Mouse (Mus musculus) midbrain, embryonic 16.5 days (tissue): ENCODE measurements at regions not wholly inside any gene's neighbourhood (a gene's known extent, or its start where the extent isn't known, plus 50 kb on each side); places are given as distances from the start of the nearest gene placed in this dataset.
"Not testable (repeated sequence)": the region's sequence is repeated elsewhere in the genome, so short reads cannot be mapped to it uniquely, and the experiment has no call there.

ENCODE experiments used
- ATAC-seq: fragments of 200-750 bp; cut with Nextera tagmentation; 2 replicates; pipeline ENCODE4 v1.8.0; 2017; ENCODE audit warnings: moderate TSS enrichment
- H3K27ac ChIP-seq: fragments of 300-500 bp; sonication (generic); 2 replicates; pipeline ENCODE4 v1.5.1; 2014; ENCODE audit warnings: mild to moderate bottlenecking, low read length, mixed read lengths
- H3K27me3 ChIP-seq: fragments of 300-500 bp; sonication (generic); 2 replicates; pipeline ENCODE4 v1.6.1; 2014; ENCODE audit warnings: low read depth, low read length, mixed read lengths; ENCODE audit not compliant: control insufficient read depth, insufficient read depth
- H3K36me3 ChIP-seq: fragments of 300-500 bp; sonication (generic); 2 replicates; pipeline ENCODE4 v1.6.1; 2014; ENCODE audit warnings: mild to moderate bottlenecking, low read length, moderate library complexity, mixed read lengths; ENCODE audit not compliant: control insufficient read depth, insufficient read depth
- H3K4me1 ChIP-seq: fragments of 300-500 bp; sonication (generic); 2 replicates; pipeline ENCODE4 v1.6.1; 2014; ENCODE audit warnings: mild to moderate bottlenecking, low read length, mixed read lengths; ENCODE audit not compliant: control insufficient read depth, insufficient read depth
- H3K4me2 ChIP-seq: fragments of 300-500 bp; sonication (generic); 2 replicates; pipeline ENCODE4 v1.6.1; 2014; ENCODE audit warnings: mild to moderate bottlenecking, low read length, mixed read lengths
- H3K4me3 ChIP-seq: fragments of 300-500 bp; sonication (generic); 2 replicates; pipeline ENCODE4 v1.5.1; 2014; ENCODE audit warnings: low read depth, mild to moderate bottlenecking, low read length, moderate library complexity, mixed read lengths
- H3K9ac ChIP-seq: fragments of 300-500 bp; sonication (generic); 2 replicates; pipeline ENCODE4 v1.6.1; 2014; ENCODE audit warnings: low read depth, low read length, mixed read lengths
- H3K9me3 ChIP-seq: fragments of 300-500 bp; sonication (generic); replicated peaks from 2 replicates; pipeline ENCODE4 v1.6.1; 2014; ENCODE audit warnings: mild to moderate bottlenecking, low read length, mixed read lengths; ENCODE audit not compliant: control insufficient read depth, poor library complexity, severe bottlenecking
- WGBS: fragments of 180-500 bp; shearing (Covaris S2); extraction: QIAGEN DNeasy Blood & Tissue Kit; methylation state at CpG from one replicate; pipeline ENCODE4 v1.1.7; 2014; 5-methylcytosine and 5-hydroxymethylcytosine counted together

- H3K4me3 ChIP-seq, result no peak overlapping the region
- no peaks in the 10 kb centered on the region for H3K36me3 ChIP-seq
- H3K9ac ChIP-seq, result no peak overlapping the region
- H3K4me2 ChIP-seq, result no peak overlapping the region
- H3K27me3 ChIP-seq, result no peaks in the 10 kb centered on the region
- 70% methylated on average over 7 of the region's 7 CpGs for WGBS
- no peak for ATAC-seq
- no peaks in the 10 kb centered on the region for H3K9me3 ChIP-seq
- H3K4me1 ChIP-seq, result no peaks in the 10 kb centered on the region
- no peak overlapping the region for H3K27ac ChIP-seq
Observed at GRCm38 (mm10) chr10:10205805-10206520, 266.2 kb downstream of the Adgb start.

GRCm38 (mm10) chr10:10203982-10204381 lies 268.1 kb downstream of the Adgb start:
- Histone ChIP-seq H3K4me1 (no peaks in the 10 kb centered on the region), H3K27ac (no peak overlapping the region), H3K4me2 (no peak overlapping the region), H3K9me3 (no peaks in the 10 kb centered on the region), H3K36me3 (no peaks in the 10 kb centered on the region), H3K4me3 (no peak overlapping the region), H3K9ac (no peak overlapping the region), H3K27me3 (no peaks in the 10 kb centered on the region)
- WGBS, result 86% methylated on average over 7 of the region's 7 CpGs
- ATAC-seq, result no peak

DNA sequence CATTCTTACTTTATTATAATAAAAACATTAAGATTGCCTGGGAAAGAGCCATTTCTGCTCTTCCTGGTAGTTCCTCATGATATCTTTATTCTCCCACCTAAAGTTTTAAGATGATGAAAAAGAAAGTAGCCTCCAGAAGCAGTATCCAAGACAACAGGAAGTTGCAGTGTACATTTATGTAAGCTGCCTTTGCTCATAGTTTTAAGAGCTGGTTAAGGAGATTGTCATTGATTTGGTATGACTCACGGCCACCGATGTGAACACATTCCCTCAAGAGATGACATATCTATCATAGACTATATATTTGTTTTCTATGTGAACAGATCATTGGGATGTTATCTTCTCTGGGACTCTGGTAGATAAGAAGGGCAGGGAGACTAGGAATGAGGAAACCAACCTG lies 281.8 kb downstream of the Adgb start:
- Histone ChIP-seq H3K4me2 (no peak overlapping the region), H3K27ac (no peak overlapping the region), H3K9me3 (no peaks in the 10 kb centered on the region), H3K4me3 (no peak overlapping the region), H3K4me1 (no peaks in the 10 kb centered on the region), H3K27me3 (no peaks in the 10 kb centered on the region), H3K9ac (no peak overlapping the region), H3K36me3 (no peaks in the 10 kb centered on the region)
- 93% methylated on average over 2 of the region's 2 CpGs for WGBS
- ATAC-seq, result no peak

GRCm38 (mm10) chr10:10188113-10188512 lies 284.0 kb downstream of the Adgb start:
- no peaks in the 10 kb centered on the region for H3K9me3 ChIP-seq
- no peaks in the 10 kb centered on the region for H3K36me3 ChIP-seq
- H3K4me1 ChIP-seq, result no peaks in the 10 kb centered on the region; the same call in 1 of the 2 replicates
- H3K27ac ChIP-seq, result no peak overlapping the region
- 56% methylated on average over 5 of the region's 5 CpGs for WGBS
- H3K4me3 ChIP-seq, result no peak overlapping the region
- H3K4me2 ChIP-seq, result no peak overlapping the region
- H3K9ac ChIP-seq, result no peak overlapping the region
- no peak for ATAC-seq
- no peaks in the 10 kb centered on the region for H3K27me3 ChIP-seq

GRCm38 (mm10) chr10:10186721-10187120 lies 285.4 kb downstream of the Adgb start:
- Histone ChIP-seq H3K4me3 (no peak overlapping the region), H3K4me1 (no peaks in the 10 kb centered on the region; the same call in 1 of the 2 replicates), H3K27ac (no peak overlapping the region), H3K4me2 (no peak overlapping the region), H3K9me3 (no peaks in the 10 kb centered on the region), H3K9ac (no peak overlapping the region), H3K36me3 (no peaks in the 10 kb centered on the region), H3K27me3 (no peaks in the 10 kb centered on the region)
- no peak for ATAC-seq
- WGBS, result 88% methylated on average over 5 of the region's 5 CpGs

DNA sequence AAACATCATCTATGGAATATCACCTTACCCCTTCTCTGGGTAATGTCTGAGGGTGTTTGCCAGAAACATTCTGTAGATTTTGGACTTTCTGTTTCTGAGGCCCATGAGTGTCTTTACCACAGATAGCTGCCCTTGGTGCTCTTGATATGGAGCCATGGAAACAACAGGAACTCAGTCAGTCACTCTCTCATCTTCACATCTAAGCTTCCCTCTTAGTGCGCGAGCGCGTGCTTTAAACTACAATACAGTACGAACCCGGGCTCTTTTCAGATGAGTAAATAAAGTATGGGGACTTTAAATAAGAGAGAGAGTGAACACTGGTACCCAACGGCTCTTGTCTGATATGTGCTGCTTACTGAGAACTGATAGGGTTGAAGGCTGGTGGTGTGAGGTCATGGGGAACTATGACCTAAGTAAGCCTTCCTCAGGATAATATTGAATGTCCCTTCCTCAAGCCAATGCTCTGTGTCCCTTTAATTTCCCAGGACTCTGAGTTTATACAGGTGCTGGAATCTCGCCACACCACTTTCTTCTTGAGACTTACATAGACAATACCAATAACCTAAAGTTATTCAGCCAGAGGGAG lies 284.5 kb upstream of the Stxbp5 start:
- H3K36me3 ChIP-seq, result no peaks in the 10 kb centered on the region
- no peaks in the 10 kb centered on the region; the same call in 1 of the 2 replicates for H3K4me1 ChIP-seq
- H3K9ac ChIP-seq, result no peak overlapping the region
- H3K27me3 ChIP-seq, result no peaks in the 10 kb centered on the region
- no peak for ATAC-seq
- no peak overlapping the region for H3K4me3 ChIP-seq
- WGBS, result 89% methylated on average over 8 of the region's 8 CpGs
- no peaks in the 10 kb centered on the region for H3K9me3 ChIP-seq
- no peak overlapping the region for H3K4me2 ChIP-seq
- H3K27ac ChIP-seq, result no peak overlapping the region

- Histone ChIP-seq H3K9me3 (no peaks in the 10 kb centered on the region), H3K27me3 (no peaks in the 10 kb centered on the region), H3K4me3 (no peak overlapping the region), H3K9ac (no peak overlapping the region), H3K4me2 (no peak overlapping the region), H3K27ac (no peak overlapping the region), H3K36me3 (no peaks in the 10 kb centered on the region), H3K4me1 (no peaks in the 10 kb centered on the region; the same call in 1 of the 2 replicates)
- WGBS, result 73% methylated on average over 5 of the region's 5 CpGs
- no peak for ATAC-seq
Observed at GRCm38 (mm10) chr10:10184386-10184785, 283.5 kb upstream of the Stxbp5 start.

DNA sequence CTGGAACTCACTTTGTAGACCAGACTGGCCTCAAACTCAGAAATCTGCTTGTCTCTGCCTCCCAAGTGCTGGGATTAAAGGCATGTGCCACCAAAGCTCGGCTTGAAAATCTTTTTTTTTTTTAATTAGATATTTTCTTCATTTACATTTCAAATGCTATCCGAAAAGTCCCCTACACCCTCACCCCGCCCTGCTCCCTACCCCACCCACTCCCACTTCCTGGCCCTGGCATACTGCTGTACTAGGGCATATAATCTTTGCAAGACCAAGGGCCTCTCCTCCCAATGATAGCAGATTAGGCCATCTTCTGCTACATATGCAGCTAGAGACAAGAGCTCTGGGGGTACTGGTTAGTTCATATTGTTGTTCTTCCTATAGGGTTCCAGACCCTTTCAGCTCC lies 276.2 kb upstream of the Stxbp5 start:
- H3K4me1 ChIP-seq, ATAC-seq, H3K36me3 ChIP-seq, H3K4me2 ChIP-seq, H3K4me3 ChIP-seq, H3K27me3 ChIP-seq, H3K27ac ChIP-seq, H3K9me3 ChIP-seq, H3K9ac ChIP-seq: not testable (repeated sequence)
- 85% methylated on average over 3 of the region's 3 CpGs for WGBS
